Comparison of ENCODE assay signal across 14 mouse cellular contexts in the genomic region with DNA sequence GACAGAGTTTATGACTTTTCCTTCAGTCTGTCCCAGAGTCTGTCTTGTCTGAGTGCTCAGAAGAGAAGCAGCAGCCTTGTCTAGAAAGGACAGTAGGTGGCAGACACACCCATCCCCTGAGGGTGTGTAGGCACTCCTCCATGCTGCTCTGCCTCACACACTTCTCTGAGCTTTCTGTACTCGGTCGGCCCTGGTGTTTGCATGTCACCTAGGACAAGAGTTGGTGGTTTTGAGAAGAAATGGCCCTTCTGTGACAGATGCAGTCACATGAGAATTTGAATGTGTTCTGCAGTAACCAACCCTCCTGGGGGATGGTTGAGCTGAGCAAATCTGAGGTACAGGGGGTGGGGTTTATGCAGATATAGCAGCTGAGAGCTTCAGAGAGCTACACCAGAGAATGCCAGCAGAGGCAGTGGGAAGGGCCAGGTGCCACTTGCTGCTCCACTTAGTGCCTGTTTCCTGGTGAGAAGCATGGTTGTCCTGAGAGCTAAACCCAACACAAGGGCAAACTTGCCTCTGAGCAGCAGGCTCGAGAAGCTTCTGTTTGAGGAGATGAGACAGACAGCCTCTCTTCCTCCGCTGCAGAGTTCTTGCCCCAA.
DNase-seq lines count a peak whose midpoint lies in the region; TF ChIP-seq lines count a peak whose summit lies in the region.
"Had no signal": no experiment of that assay in that cellular context is flagged by ENCODE, and none has a peak within 500 bp of the region (broad histone marks: within the 10 kb centered on the region; RNA-seq: fewer than 3 reads in every experiment).

No protein-coding gene starts in this region.

- no peaks in the 10 kb centered on the region; the same call in 1 of the 2 replicates for H3K4me1 ChIP-seq in cerebellum, adult 2 months (ENCODE audit: control insufficient read depth, insufficient read depth, low read length)
- H3K4me1 ChIP-seq in cortical plate, adult 2 months (ENCODE audit: control insufficient read depth, insufficient read depth, low read length) = peaks cover 4% of the 10 kb centered on the region; the same call in 1 of the 2 replicates
- H3K4me1 ChIP-seq: midbrain, embryonic 12.5 days had no signal

- no peaks in the 10 kb centered on the region for H3K27me3 ChIP-seq in cerebellum, adult 2 months (ENCODE audit: control insufficient read depth, insufficient read depth, low read length)
- H3K27me3 ChIP-seq in splenic B cell, adult 2 months (ENCODE audit: control insufficient read depth, insufficient read depth, low read length, poor library complexity, severe bottlenecking) = no peaks in the 10 kb centered on the region
- H3K27me3 ChIP-seq: midbrain, embryonic 12.5 days had no signal

- intact Hi-C loops in left cerebral cortex, postnatal 10 days (cut with DNase I) = loop anchor here (5.0 kb wide), 2 partner anchors 375 to 540 kb away; no protein-coding TSS in a partner anchor

- TF ChIP-seq CTCF in cerebellum, adult 2 months (IDR thresholded peaks at IDR 0.05; ENCODE audit: borderline replicate concordance, insufficient read depth, low read depth, low read length) = peak; percentile 1; the same call in 1 of the 2 replicates
- 0 out of 2 replicates have a peak, but pooled peaks have one; percentile 26 for TF ChIP-seq CTCF in cortical plate, adult 2 months (IDR thresholded peaks at IDR 0.05; ENCODE audit: extremely low read depth, insufficient read depth, low read length)

- no peak overlapping the region; the same call in 1 of the 2 replicates for H3K27ac ChIP-seq in cerebellum, adult 2 months (ENCODE audit: insufficient read depth, low read length)
- no peak overlapping the region for H3K27ac ChIP-seq in cortical plate, adult 2 months (ENCODE audit: insufficient read depth, low read length)
- H3K27ac ChIP-seq: hindbrain, embryonic 14.5 days; midbrain, embryonic 12.5 days had no signal

- WGBS in cerebellum, adult 2 months = 66% methylated on average over 4 of the region's 4 CpGs

- DNase-seq in cerebellum, adult 2 months = peak in 1 of 2 experiments; percentile 11
- DNase-seq in cerebellum, postnatal 10 days = no peak
- peak; percentile 19 for DNase-seq in lung, postnatal 10 days
- DNase-seq in lung, postnatal 14 days = no peak
- DNase-seq in splenic B cell, adult 2 months (ENCODE audit: low read depth, low spot score) = peak; percentile 69
- DNase-seq in cerebellum, postnatal 14 days = no peak
- no peak for DNase-seq in left cerebral cortex, postnatal 10 days (ENCODE audit: extremely low spot score in 1 of 2, low spot score in 2 of 2)
- DNase-seq: cerebellum, adult 11 months; gastrocnemius, postnatal 36 days; kidney, postnatal 4 days; thymus, postnatal 36 days had no signal

- H3K36me3 ChIP-seq in splenic B cell, adult 2 months (ENCODE audit: control insufficient read depth, insufficient read depth, low read length, poor library complexity, severe bottlenecking) = peaks cover 12% of the 10 kb centered on the region

- H3K4me3 ChIP-seq in cerebellum, adult 2 months (replicated peaks; ENCODE audit: insufficient read depth, low read depth, low read length) = no peak overlapping the region
- no peak overlapping the region for H3K4me3 ChIP-seq in cortical plate, adult 2 months (ENCODE audit: insufficient read depth, low read length)
- H3K4me3 ChIP-seq: midbrain, embryonic 12.5 days had no signal

- TF ChIP-seq POLR2A in cerebellum, adult 2 months (IDR thresholded peaks at IDR 0.05; ENCODE audit: borderline replicate concordance, insufficient read depth, low read length) = no peak
- no peak for TF ChIP-seq POLR2A in cortical plate, adult 2 months (IDR thresholded peaks at IDR 0.05; ENCODE audit: extremely low read depth, insufficient read depth, low read length)

Comparison
In these comparisons a context has a peak if more than half of its experiments do, and no peak if none do; other contexts are left out.
1. DNase-seq: peak in lung, postnatal 10 days (single experiment) and splenic B cell, adult 2 months (single experiment); none in cerebellum, postnatal 10 days (0 of 2), lung, postnatal 14 days (single experiment), cerebellum, postnatal 14 days (0 of 2) and left cerebral cortex, postnatal 10 days (0 of 2).